Mouse (Mus musculus) yolk sac, embryonic 10.5 days (tissue): ENCODE measurements around the gene Pacs2.

Experiments
- DNase-seq: peaks from one replicate; pipeline ENCODE4 v3.0.0-alpha.2; 2017; ENCODE audit warnings: low spot score

The Pacs2 gene

GRCm38 (mm10) chr12:113042543-113042942, 28.2 kb downstream of the Pacs2 start:
- no peak for DNase-seq

- no peak for DNase-seq
Observed at GRCm38 (mm10) chr12:113044916-113045677, 30.8 kb downstream of the Pacs2 start.

GRCm38 (mm10) chr12:113046861-113047260, 32.6 kb downstream of the Pacs2 start:
- DNase-seq, result no peak

- no peak for DNase-seq
Observed at GRCm38 (mm10) chr12:113048103-113048502, 33.8 kb downstream of the Pacs2 start.

GRCm38 (mm10) chr12:113049836-113050235, 35.5 kb downstream of the Pacs2 start:
- DNase-seq, result no peak

- DNase-seq, result no peak
Observed at GRCm38 (mm10) chr12:113050671-113051070, 36.4 kb downstream of the Pacs2 start.

- peak; percentile 32 for DNase-seq
Observed at GRCm38 (mm10) chr12:113051628-113052403, 37.5 kb downstream of the Pacs2 start.

- no peak for DNase-seq
Observed at GRCm38 (mm10) chr12:113056089-113056488, 41.8 kb downstream of the Pacs2 start.

GRCm38 (mm10) chr12:113060178-113060577, 45.9 kb downstream of the Pacs2 start:
- no peak for DNase-seq

GRCm38 (mm10) chr12:113061606-113062005, 47.3 kb downstream of the Pacs2 start:
- no peak for DNase-seq

- no peak for DNase-seq
Observed at GRCm38 (mm10) chr12:113062201-113062600, 47.9 kb downstream of the Pacs2 start.

- DNase-seq, result no peak
Observed at GRCm38 (mm10) chr12:113063700-113064099, 49.4 kb downstream of the Pacs2 start.

GRCm38 (mm10) chr12:113068002-113068401, 53.7 kb downstream of the Pacs2 start:
- DNase-seq, result no peak

GRCm38 (mm10) chr12:113069389-113069788, 55.1 kb downstream of the Pacs2 start:
- DNase-seq, result no peak

- DNase-seq, result no peak
Observed at GRCm38 (mm10) chr12:113071321-113071720, 57.0 kb downstream of the Pacs2 start.

GRCm38 (mm10) chr12:113071827-113072226, 57.5 kb downstream of the Pacs2 start:
- DNase-seq, result no peak

- peak; percentile 9 for DNase-seq
Observed at GRCm38 (mm10) chr12:113073420-113074328, 59.4 kb downstream of the Pacs2 start.

- DNase-seq, result peak; percentile 78
Observed at GRCm38 (mm10) chr12:113074329-113075062, 60.2 kb downstream of the Pacs2 start, which contains the start of gene Tex22. Tex22 (plus strand) TSS chr12:113074502.

GRCm38 (mm10) chr12:113075063-113075454, 60.8 kb downstream of the Pacs2 start:
- DNase-seq, result peak; percentile 84

GRCm38 (mm10) chr12:113075486-113075885, 61.2 kb downstream of the Pacs2 start:
- DNase-seq, result no peak

GRCm38 (mm10) chr12:113087276-113087675, 73.0 kb downstream of the Pacs2 start:
- no peak for DNase-seq
